Mouse (Mus musculus) brain, embryonic 14.5 days (tissue): ENCODE measurements at regions not wholly inside any gene's neighbourhood (a gene's known extent, or its start where the extent isn't known, plus 50 kb on each side); places are given as distances from the start of the nearest gene placed in this dataset.

Experiments
- CTCF ChIP-seq: fragments of 200-500 bp; IDR thresholded peaks from 2 replicates; pipeline ENCODE4 v1.5.1; 2012; ENCODE audit warnings: inconsistent platforms, mild to moderate bottlenecking, moderate library complexity, borderline replicate concordance; ENCODE audit not compliant: insufficient read depth, insufficient read length; ENCODE audit errors: extremely low read depth
- POLR2A ChIP-seq: fragments of 200-500 bp; IDR thresholded peaks from 2 replicates; pipeline ENCODE4 v1.6.1; 2012; ENCODE audit warnings: mild to moderate bottlenecking, inconsistent platforms, borderline replicate concordance; ENCODE audit not compliant: poor library complexity, insufficient read depth, insufficient read length, severe bottlenecking; ENCODE audit errors: extremely low read depth

DNA sequence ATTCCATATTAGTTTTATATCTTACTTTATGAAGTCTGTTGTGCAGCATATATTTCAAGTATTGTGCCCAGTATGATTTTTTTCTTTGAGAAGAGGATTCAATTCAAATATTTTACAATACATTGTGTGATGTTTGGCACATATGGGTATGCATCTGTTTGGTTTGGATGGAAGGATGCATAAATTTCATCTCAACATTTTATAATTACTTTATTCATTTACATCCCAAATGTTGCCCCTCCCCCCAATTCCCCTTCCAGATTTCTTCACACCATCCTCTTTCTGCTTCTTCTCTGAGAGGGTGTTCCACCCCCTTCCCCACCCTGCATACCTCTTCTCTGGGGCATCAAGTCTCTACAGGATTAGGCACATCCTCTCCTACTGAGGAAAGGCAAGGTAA lies 857.5 kb downstream of the Dnah5 start:
- TF ChIP-seq POLR2A (no peak), CTCF (no peak)
